Mouse (Mus musculus) thymus, adult 2 months (tissue): ENCODE measurements around the gene Nt5dc2.

ENCODE experiments used
- CTCF ChIP-seq: fragments of 200-500 bp; IDR thresholded peaks from 2 replicates; pipeline ENCODE4 v1.5.1; 2012; ENCODE audit warnings: mild to moderate bottlenecking, control low read depth, low read length, moderate library complexity, borderline replicate concordance; ENCODE audit not compliant: control insufficient read depth, poor library complexity, insufficient read depth; ENCODE audit errors: extremely low read depth
- POLR2A ChIP-seq: fragments of 200-500 bp; IDR thresholded peaks from 2 replicates; pipeline ENCODE4 v1.6.1; 2012; ENCODE audit warnings: mild to moderate bottlenecking, low read length, control low read depth, moderate library complexity; ENCODE audit not compliant: control insufficient read depth, poor library complexity, insufficient read depth; ENCODE audit errors: extremely low read depth

DNA sequence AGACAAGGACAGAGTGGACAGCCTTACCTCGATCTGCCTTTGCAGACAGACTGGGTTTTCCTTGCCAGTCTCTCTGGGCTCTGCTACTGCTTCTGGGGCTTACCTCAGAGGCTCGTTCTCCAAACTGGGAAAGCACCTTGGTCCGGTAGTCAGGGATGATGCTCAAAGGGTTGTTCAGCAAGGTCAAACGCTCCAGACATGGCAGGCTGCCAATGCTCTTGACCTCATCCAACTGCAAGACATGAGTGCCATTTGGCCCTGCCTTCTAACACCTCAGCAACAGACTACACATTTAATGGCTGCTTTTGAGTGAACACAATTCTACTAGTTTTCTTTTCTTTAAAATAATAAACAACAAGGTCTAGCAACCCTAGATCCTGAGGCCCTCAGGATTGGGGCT is 55.8 kb downstream of the Nt5dc2 start:
- TF ChIP-seq CTCF (no peak), POLR2A (no peak)
